15 mouse cellular contexts compared by ENCODE assay signal in genomic region chr15:83162818-83163485, GRCm38 (mm10). TPM values are rescaled to one million over a fixed set of nuclear protein-coding genes. Genes with fewer than 3 reads are reported as not detected.
DNase-seq lines count a peak whose midpoint lies in the region; ATAC-seq and TF ChIP-seq lines count a peak whose summit lies in the region.
"Had no signal": no experiment of that assay in that cellular context is flagged by ENCODE, and none has a peak within 500 bp of the region (broad histone marks: within the 10 kb centered on the region; RNA-seq: fewer than 3 reads in every experiment).

No protein-coding gene starts in this region.

- ATAC-seq in kidney, embryonic 15.5 days (replicated peaks; ENCODE audit: low FRiP score), result no peak
- peak; percentile 43 for ATAC-seq in intestine, embryonic 16.5 days
- ATAC-seq in liver, postnatal 0 days, result peak; percentile 81
- ATAC-seq: forebrain, postnatal 0 days had no signal

- H3K27me3 ChIP-seq in kidney, adult 2 months (replicated peaks; ENCODE audit: control insufficient read depth, insufficient read depth, low read length), result no peaks in the 10 kb centered on the region
- H3K27me3 ChIP-seq in kidney, embryonic 15.5 days, result no peaks in the 10 kb centered on the region
- no peaks in the 10 kb centered on the region for H3K27me3 ChIP-seq in intestine, embryonic 16.5 days (replicated peaks; ENCODE audit: control insufficient read depth, insufficient read depth, low read length)
- no peaks in the 10 kb centered on the region for H3K27me3 ChIP-seq in liver, postnatal 0 days (ENCODE audit: insufficient read depth, low read length)
- H3K27me3 ChIP-seq: limb, embryonic 13.5 days had no signal

- no peak overlapping the region for H3K9ac ChIP-seq in kidney, embryonic 15.5 days
- H3K9ac ChIP-seq in intestine, embryonic 16.5 days (ENCODE audit: low read depth, low read length), result 0 out of 2 replicates have a peak overlapping the region, but pooled peaks have one; percentile 11
- no peak overlapping the region for H3K9ac ChIP-seq in liver, postnatal 0 days (replicated peaks)
- H3K9ac ChIP-seq: forebrain, postnatal 0 days; limb, embryonic 13.5 days had no signal

- H3K4me1 ChIP-seq in kidney, adult 2 months (ENCODE audit: control insufficient read depth, insufficient read depth, low read length), result 0 out of 2 replicates have a peak, but pooled peaks cover 9% of the 10 kb centered on the region
- H3K4me1 ChIP-seq in kidney, embryonic 15.5 days, result peaks cover 23% of the 10 kb centered on the region
- H3K4me1 ChIP-seq in intestine, embryonic 16.5 days (ENCODE audit: control insufficient read depth, insufficient read depth, low read length), result peaks cover 31% of the 10 kb centered on the region
- peaks cover 35% of the 10 kb centered on the region for H3K4me1 ChIP-seq in liver, postnatal 0 days (ENCODE audit: insufficient read depth)

- H3K4me2 ChIP-seq in kidney, embryonic 15.5 days, result no peak overlapping the region
- no peak overlapping the region for H3K4me2 ChIP-seq in intestine, embryonic 16.5 days (ENCODE audit: low read depth, low read length)
- peak overlapping the region; percentile 40 for H3K4me2 ChIP-seq in liver, postnatal 0 days (ENCODE audit: low read depth, low read length)
- H3K4me2 ChIP-seq: limb, embryonic 13.5 days had no signal

- TF ChIP-seq EP300 in liver, postnatal 0 days (IDR thresholded peaks at IDR 0.05; ENCODE audit: low read depth), result peak; percentile 72

- TF ChIP-seq POLR2A in kidney, adult 2 months (IDR thresholded peaks at IDR 0.05; ENCODE audit: low read depth, low read length), result no peak

- H3K9me3 ChIP-seq in kidney, embryonic 15.5 days (replicated peaks), result no peaks in the 10 kb centered on the region
- no peaks in the 10 kb centered on the region for H3K9me3 ChIP-seq in intestine, embryonic 16.5 days (ENCODE audit: control insufficient read depth, low read length)
- H3K9me3 ChIP-seq in liver, postnatal 0 days (ENCODE audit: low read length), result no peaks in the 10 kb centered on the region
- H3K9me3 ChIP-seq: limb, embryonic 13.5 days had no signal

- WGBS in kidney, adult 2 months, result 92% methylated on average over 11 of the region's 11 CpGs
- WGBS in kidney, embryonic 15.5 days, result 88% methylated on average over 11 of the region's 11 CpGs
- 87% methylated on average over 11 of the region's 11 CpGs for whole genome bisulfite sequencing in intestine, embryonic 16.5 days
- 75% methylated on average over 11 of the region's 11 CpGs for WGBS in liver, postnatal 0 days (ENCODE audit: insufficient replicate concordance)

- TF ChIP-seq CTCF in kidney, adult 2 months (conservative IDR thresholded peaks at IDR 0.05; ENCODE audit: insufficient read depth, insufficient read length, low read depth, low read length), result no peak
- TF ChIP-seq CTCF in liver, postnatal 0 days (IDR thresholded peaks at IDR 0.05; ENCODE audit: low read depth), result no peak

- no peak overlapping the region for H3K27ac ChIP-seq in kidney, adult 2 months (ENCODE audit: insufficient read depth, low read depth, low read length)
- H3K27ac ChIP-seq in kidney, embryonic 15.5 days, result no peak overlapping the region
- 0 out of 2 replicates have a peak overlapping the region, but pooled peaks have one; percentile 2 for H3K27ac ChIP-seq in intestine, embryonic 16.5 days (ENCODE audit: low read length)
- H3K27ac ChIP-seq in liver, postnatal 0 days (ENCODE audit: low read depth), result peak overlapping the region; percentile 66
- H3K27ac ChIP-seq: limb, embryonic 13.5 days had no signal

- no peak overlapping the region for H3K4me3 ChIP-seq in kidney, adult 2 months (ENCODE audit: insufficient read depth, low read depth, low read length)
- H3K4me3 ChIP-seq in kidney, embryonic 15.5 days (replicated peaks), result no peak overlapping the region
- no peak overlapping the region for H3K4me3 ChIP-seq in intestine, embryonic 16.5 days (ENCODE audit: low read length)
- H3K4me3 ChIP-seq in liver, postnatal 0 days (ENCODE audit: low read depth, low read length), result no peak overlapping the region
- H3K4me3 ChIP-seq: limb, embryonic 13.5 days had no signal

- 0 out of 2 replicates have a peak, but pooled peaks cover 3% of the 10 kb centered on the region for H3K36me3 ChIP-seq in kidney, adult 2 months (ENCODE audit: control insufficient read depth, insufficient read depth, low read length)
- H3K36me3 ChIP-seq in kidney, embryonic 15.5 days, result peaks cover 54% of the 10 kb centered on the region
- peaks cover 15% of the 10 kb centered on the region for H3K36me3 ChIP-seq in intestine, embryonic 16.5 days (ENCODE audit: control insufficient read depth, insufficient read depth, low read length)
- H3K36me3 ChIP-seq in liver, postnatal 0 days (replicated peaks; ENCODE audit: insufficient read depth, low read length), result peaks cover 60% of the 10 kb centered on the region

- DNase-seq in cerebellum, adult 9-11 months, result peak; percentile 14
- DNase-seq in cerebellum, postnatal 14 days, result no peak
- DNase-seq in kidney, adult 2 months, result peak; percentile 56
- peak; percentile 72 for DNase-seq in liver, postnatal 0 days
- DNase-seq in adrenal gland, postnatal 14 days, result no peak
- DNase-seq in urinary bladder, postnatal 25 days (ENCODE audit: low spot score), result no peak
- DNase-seq: cerebellum, postnatal 10 days; forebrain, postnatal 0 days; gastrocnemius, postnatal 10 days; lung, postnatal 10 days; spleen, adult 18-20 months; thymus, postnatal 4 days had no signal

RNA-seq across cellular contexts. Expression of gene Cyb5r3, which starts 9.4 kb away (rescaled TPM):
- polyA plus RNA-seq in kidney, adult 2 months (2012; rRNA removed), result 197 and 230 TPM in 2 replicates
- 150 and 166 TPM in 2 replicates for polyA plus RNA-seq in kidney, embryonic 15.5 days (2015; fragmentation: Nextera tagmentation; extraction: Ambion mirVana)
- polyA plus RNA-seq in intestine, embryonic 16.5 days (2015; fragmentation: Nextera tagmentation; extraction: Ambion mirVana), result 283 and 299 TPM in 2 replicates
- polyA plus RNA-seq in liver, postnatal 0 days (2015; fragmentation: Nextera tagmentation; extraction: Ambion mirVana), result 89.1 and 94.2 TPM in 2 replicates
- 206 and 217 TPM in 2 replicates for total RNA-seq in adrenal gland, postnatal 14 days (2021)

RNA-seq across cellular contexts. Expression of gene Poldip3, which starts 13.8 kb away (rescaled TPM):
- polyA plus RNA-seq in kidney, adult 2 months (2012; rRNA removed), result 45.9 and 47.2 TPM in 2 replicates
- 144 and 148 TPM in 2 replicates for polyA plus RNA-seq in kidney, embryonic 15.5 days (2015; fragmentation: Nextera tagmentation; extraction: Ambion mirVana)
- polyA plus RNA-seq in intestine, embryonic 16.5 days (2015; fragmentation: Nextera tagmentation; extraction: Ambion mirVana), result 104 and 106 TPM in 2 replicates
- 30.2 and 32.5 TPM in 2 replicates for polyA plus RNA-seq in liver, postnatal 0 days (2015; fragmentation: Nextera tagmentation; extraction: Ambion mirVana)
- 87.6 and 97.0 TPM in 2 replicates for total RNA-seq in adrenal gland, postnatal 14 days (2021)

RNA-seq across cellular contexts. Expression of gene Rrp7a, which starts 40.4 kb away (rescaled TPM):
- polyA plus RNA-seq in kidney, adult 2 months (2012; rRNA removed), result 110 and 126 TPM in 2 replicates
- 61.4 and 74.3 TPM in 2 replicates for polyA plus RNA-seq in kidney, embryonic 15.5 days (2015; fragmentation: Nextera tagmentation; extraction: Ambion mirVana)
- 69.4 and 75.4 TPM in 2 replicates for polyA plus RNA-seq in intestine, embryonic 16.5 days (2015; fragmentation: Nextera tagmentation; extraction: Ambion mirVana)
- polyA plus RNA-seq in liver, postnatal 0 days (2015; fragmentation: Nextera tagmentation; extraction: Ambion mirVana), result 15.2 and 16.0 TPM in 2 replicates
- total RNA-seq in adrenal gland, postnatal 14 days (2021), result 95.0 and 99.4 TPM in 2 replicates

Comparison
In these comparisons a context has a peak if more than half of its experiments do, and no peak if none do; other contexts are left out.
1. DNase-seq: peak in cerebellum, adult 9-11 months (single experiment), kidney, adult 2 months (single experiment) and liver, postnatal 0 days (single experiment); none in cerebellum, postnatal 14 days (0 of 2), adrenal gland, postnatal 14 days (single experiment) and urinary bladder, postnatal 25 days (single experiment).
2. H3K27ac ChIP-seq: peak in intestine, embryonic 16.5 days (single experiment) and liver, postnatal 0 days (single experiment); none in kidney, adult 2 months (single experiment) and kidney, embryonic 15.5 days (single experiment).